Mouse (Mus musculus) cerebellum, postnatal 25 days (tissue): ENCODE results near the gene B4galt3.
"Not testable (repeated sequence)": the region's sequence is repeated elsewhere in the genome, so short reads cannot be mapped to it uniquely, and the experiment has no call there.

Source experiments
- DNase-seq, 2 experiments: peaks; one replicate each; pipeline ENCODE4 v3.0.0; 2021; ENCODE audit warnings: mixed read lengths in 2 of 2

Gene B4galt3

GRCm38 (mm10) chr1:171240911-171241310, 29.2 kb upstream of the B4galt3 start:
- DNase-seq: no peak

- not testable (repeated sequence) for DNase-seq
Measured at GRCm38 (mm10) chr1:171241952-171242351, 28.2 kb upstream of the B4galt3 start.

- no peak for DNase-seq
Measured at GRCm38 (mm10) chr1:171245353-171245752, 24.8 kb upstream of the B4galt3 start.

GRCm38 (mm10) chr1:171246709-171247452, 23.2 kb upstream of the B4galt3 start:
- peak; percentile 99 for DNase-seq

GRCm38 (mm10) chr1:171247453-171247841, 22.7 kb upstream of the B4galt3 start:
- no peak for DNase-seq

- DNase-seq: no peak
Measured at GRCm38 (mm10) chr1:171247916-171248315, 22.2 kb upstream of the B4galt3 start.

- DNase-seq: no peak
Measured at GRCm38 (mm10) chr1:171248386-171249226, 21.5 kb upstream of the B4galt3 start.

- peak; percentile 47 to 58 for DNase-seq
Measured at GRCm38 (mm10) chr1:171249913-171250600, 20.1 kb upstream of the B4galt3 start, which contains the start of gene Adamts4. Gene Adamts4, plus strand, starts transcription at chr1:171250421.

- DNase-seq: peak in 1 of 2 experiments; percentile 30
Measured at GRCm38 (mm10) chr1:171250680-171251593, 19.2 kb upstream of the B4galt3 start, which contains the start of gene Ndufs2. Gene Ndufs2, minus strand, starts transcription at chr1:171251388.

- DNase-seq: peak in 1 of 2 experiments; percentile 36
Measured at GRCm38 (mm10) chr1:171251594-171252324, 18.4 kb upstream of the B4galt3 start.

- DNase-seq: no peak
Measured at GRCm38 (mm10) chr1:171252415-171252814, 17.7 kb upstream of the B4galt3 start.

GRCm38 (mm10) chr1:171256095-171256818, 13.9 kb upstream of the B4galt3 start:
- DNase-seq: no peak

GRCm38 (mm10) chr1:171256937-171257548, 13.1 kb upstream of the B4galt3 start:
- peak; percentile 63 to 76 for DNase-seq

GRCm38 (mm10) chr1:171257781-171258180, 12.3 kb upstream of the B4galt3 start:
- DNase-seq: no peak

GRCm38 (mm10) chr1:171258921-171259320, 11.2 kb upstream of the B4galt3 start:
- DNase-seq: no peak

- DNase-seq: no peak
Measured at GRCm38 (mm10) chr1:171260316-171260715, 9.8 kb upstream of the B4galt3 start.

GRCm38 (mm10) chr1:171262594-171263130, 7.5 kb upstream of the B4galt3 start:
- peak; percentile 55 to 61 for DNase-seq

GRCm38 (mm10) chr1:171263185-171263611, 6.9 kb upstream of the B4galt3 start:
- DNase-seq: no peak

- DNase-seq: no peak
Measured at GRCm38 (mm10) chr1:171263666-171264461, 6.3 kb upstream of the B4galt3 start.
